Mouse (Mus musculus) bone marrow, adult 2 months (tissue): ENCODE results near the gene Ramp1.

Source experiments
- CTCF ChIP-seq: fragments of 200-500 bp; IDR thresholded peaks from 2 replicates; pipeline ENCODE4 v1.5.1; 2011; ENCODE audit warnings: low read length, control low read depth; ENCODE audit not compliant: control insufficient read depth, insufficient read depth
- POLR2A ChIP-seq: fragments of 200-500 bp; IDR thresholded peaks from 2 replicates; pipeline ENCODE4 v1.6.1; 2011; ENCODE audit warnings: low read depth, mild to moderate bottlenecking, control low read depth, low read length, borderline replicate concordance; ENCODE audit not compliant: control insufficient read depth

- TF ChIP-seq CTCF (no peak), POLR2A (no peak)
Measured at GRCm38 (mm10) chr1:91226562-91226961, 46.9 kb downstream of the Ramp1 start.
